Mouse (Mus musculus) liver, adult 2 months (tissue): ENCODE measurements around the gene 1700009N14Rik.

Experiments used
- CTCF ChIP-seq: fragments of 200-500 bp; IDR thresholded peaks from 2 replicates; pipeline ENCODE4 v1.5.1; 2011; ENCODE audit warnings: low read depth, low read length, control low read depth
- POLR2A ChIP-seq: fragments of 200-500 bp; IDR thresholded peaks from 2 replicates; pipeline ENCODE4 v1.6.1; 2011; ENCODE audit warnings: low read length, control low read depth; ENCODE audit not compliant: insufficient read depth; ENCODE audit errors: extremely low read depth

DNA sequence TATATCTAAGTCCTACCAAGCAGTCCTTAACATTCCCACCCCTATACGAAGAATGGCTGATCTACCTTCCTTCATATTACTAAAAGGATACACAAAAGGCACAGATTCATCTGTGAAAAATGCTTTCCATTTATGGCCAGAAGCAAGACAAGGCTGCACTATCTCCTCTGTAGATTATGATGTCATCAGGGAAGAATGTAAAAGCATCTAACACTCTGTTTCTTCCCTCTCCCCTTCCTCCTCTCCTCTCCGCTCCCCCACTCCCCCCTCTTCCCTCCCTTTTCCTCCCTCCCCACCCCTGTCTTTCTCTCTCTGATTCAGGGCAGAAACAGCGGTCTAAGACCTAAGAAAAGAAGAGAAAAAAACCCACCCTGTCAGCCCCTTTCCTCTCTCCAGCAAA lies at the start of gene 1700009N14Rik:
- TF ChIP-seq CTCF (no peak), POLR2A (no peak)
